Mouse (Mus musculus): ENCODE data around the gene Rabl6. TPM values are rescaled to one million over a fixed set of nuclear protein-coding genes. Genes with fewer than 3 reads are reported as not detected.

Gene Rabl6
- total RNA-seq, 2 experiments from 2014 or later, result 51.4 to 61.5 TPM

DNA sequence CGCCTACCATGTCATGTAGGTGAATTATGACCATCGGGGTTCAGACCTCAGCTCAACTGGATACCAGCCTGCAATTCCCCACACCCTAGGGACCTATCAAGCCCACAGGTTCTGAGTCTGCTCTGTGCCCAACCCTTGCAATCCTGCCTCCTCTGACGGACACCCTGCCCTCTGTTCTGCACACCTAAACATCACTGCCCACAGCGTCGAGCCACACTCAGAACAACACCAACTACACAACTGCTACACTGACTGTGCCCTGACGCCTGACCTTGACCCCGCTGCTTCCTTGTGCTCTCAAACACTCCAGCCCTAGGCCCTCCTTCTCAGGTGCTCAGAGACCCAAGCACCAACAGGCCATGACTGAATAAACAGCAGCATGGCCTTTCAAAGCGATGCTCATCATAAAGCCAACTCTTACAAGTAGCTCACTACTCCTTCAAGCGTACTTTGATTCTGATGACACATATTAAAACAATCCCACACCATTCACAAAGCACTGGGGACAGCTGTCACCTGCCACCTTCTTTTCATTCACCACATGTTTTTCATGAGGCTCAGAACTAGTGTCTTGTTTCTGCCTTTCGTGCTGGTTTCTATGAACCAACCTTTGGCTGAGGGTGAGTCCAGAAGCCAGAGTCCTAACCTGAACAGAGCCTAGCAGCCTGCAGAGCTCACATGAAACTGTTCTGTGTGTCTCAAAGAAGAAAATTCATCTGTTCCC is 66.5 kb downstream of the Rabl6 start:
- no peak for DNase-seq

DNA sequence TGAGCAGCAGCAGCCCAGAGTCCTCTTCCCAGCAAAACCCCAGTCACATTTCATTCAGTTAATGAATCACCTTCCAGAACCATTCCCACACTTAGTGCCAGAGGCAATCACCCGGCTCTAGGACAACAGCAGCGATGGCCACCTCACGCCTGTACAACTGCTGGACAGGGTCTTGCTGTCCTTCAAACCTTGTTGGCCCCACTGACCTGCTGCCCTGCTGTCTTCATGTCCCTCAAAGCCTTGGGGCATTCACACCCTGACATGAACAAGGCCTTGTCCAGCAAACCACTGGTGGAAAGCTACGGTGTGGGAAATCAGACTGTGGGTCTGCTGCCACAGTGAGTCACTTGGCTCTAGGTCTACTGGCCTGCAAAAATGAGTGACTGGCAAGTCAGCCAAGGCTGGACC is 67.8 kb downstream of the Rabl6 start:
- DNase-seq, result no peak

DNA sequence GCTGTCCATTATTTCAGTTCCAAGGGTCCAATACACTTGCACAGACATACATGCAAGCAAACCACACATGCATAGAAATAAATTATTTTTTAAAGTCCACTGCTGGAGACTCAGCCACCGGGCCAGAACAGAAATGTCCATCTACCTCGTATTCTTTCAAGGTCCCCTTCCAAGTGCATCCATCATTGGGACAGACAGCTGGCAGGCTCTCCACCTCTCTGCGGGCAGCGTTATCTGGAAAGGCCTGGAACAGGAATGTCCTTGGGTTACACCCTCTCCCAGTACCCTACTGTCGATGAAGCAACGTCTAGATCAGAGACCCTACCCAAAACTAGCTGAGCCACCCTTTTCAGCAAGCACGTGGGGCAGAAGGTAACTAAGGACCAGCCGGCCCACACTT is 71.8 kb downstream of the Rabl6 start:
- no peak for DNase-seq

DNA sequence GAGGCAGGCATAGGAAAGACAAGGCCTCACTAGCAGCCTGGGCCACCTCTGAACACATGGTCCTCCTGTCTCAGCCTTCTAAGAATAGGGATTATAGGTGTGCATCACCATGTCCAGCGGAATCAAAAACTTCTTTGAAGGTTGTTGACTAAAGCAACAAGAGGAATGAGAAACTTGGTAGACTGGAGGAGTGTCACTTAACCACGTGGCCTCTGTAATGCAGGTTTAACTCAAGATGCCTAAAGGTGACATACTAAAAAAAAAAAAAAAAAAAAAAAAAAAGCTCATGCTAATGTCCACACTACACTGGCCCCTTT is 73.5 kb downstream of the Rabl6 start:
- no peak for DNase-seq

DNA sequence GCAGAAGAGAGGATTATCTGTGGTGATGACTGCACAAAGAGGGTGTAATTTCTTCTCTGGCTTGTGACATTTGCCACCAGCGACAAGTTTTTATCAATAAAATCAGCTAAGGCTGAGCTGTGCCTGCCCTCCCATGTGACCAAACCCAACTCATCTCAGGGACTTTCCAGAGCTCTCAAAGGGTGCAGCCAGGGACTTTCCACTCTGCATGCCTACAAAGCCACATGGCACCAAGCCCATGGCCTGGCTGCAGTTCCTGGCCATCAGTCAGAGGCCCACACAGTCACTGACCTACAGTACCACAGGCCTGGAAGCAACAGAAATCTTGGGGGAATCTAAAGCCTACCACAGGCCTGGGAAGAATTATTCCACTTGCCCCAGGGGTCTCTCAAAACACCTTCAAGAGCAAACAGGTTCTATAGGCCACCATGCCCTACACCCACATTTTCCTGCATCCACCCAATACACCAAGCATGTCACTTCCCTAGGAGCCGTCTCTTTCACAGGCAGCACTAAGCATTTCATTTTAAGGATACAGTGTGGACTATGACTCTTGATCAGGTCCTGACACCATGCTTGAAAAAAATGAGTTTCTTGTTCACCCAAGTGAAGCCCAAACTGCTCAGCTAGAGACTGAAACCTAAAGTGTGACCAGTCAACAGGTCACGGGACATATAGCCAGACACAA is 74.0 kb downstream of the Rabl6 start:
- DNase-seq, result peak; percentile 85

DNA sequence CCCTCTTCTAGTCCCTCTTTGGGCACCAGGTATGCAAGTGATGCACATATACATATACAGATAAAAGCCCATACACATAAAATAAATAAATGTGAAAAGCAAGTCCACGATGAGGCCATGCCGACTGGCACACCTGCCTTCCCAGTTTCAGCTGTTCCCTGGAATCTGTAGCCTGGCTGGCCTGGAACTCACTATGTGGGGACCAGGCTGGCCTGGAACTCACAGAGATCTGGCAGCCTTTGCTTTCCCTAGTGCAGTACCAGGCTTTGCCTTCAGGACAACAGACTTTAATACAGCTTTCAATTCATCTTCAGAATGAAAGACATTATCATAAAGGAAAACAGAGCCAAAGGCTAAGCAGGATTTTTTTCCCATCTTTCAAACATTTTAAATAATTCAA is 74.6 kb downstream of the Rabl6 start:
- DNase-seq, result no peak

Other genes starting within 250 kb of the Rabl6 start
- gene Uap1l1, start 242.8 kb downstream of the Rabl6 start, total RNA-seq (2021), result 1 to 10 TPM; 7.3 to 9.5 TPM
- 10 to 100 TPM in 1 of 2 experiments, 1 to 10 TPM in 1; 8.7 to 10.8 TPM for gene Sapcd2, start 236.2 kb downstream of the Rabl6 start, total RNA-seq (2021)
- 1 to 10 TPM; 5.7 to 8.5 TPM for gene Entpd2, start 212.6 kb downstream of the Rabl6 start, total RNA-seq (2021)
- gene Npdc1, start 209.2 kb downstream of the Rabl6 start, total RNA-seq (2021), result 10 to 100 TPM; 33.1 to 35.2 TPM
- under 1 TPM in 1 of 2 experiments, not detected in 1; 0.11 TPM for gene Fut7, start 185.3 kb downstream of the Rabl6 start, total RNA-seq (2021)
- gene Abca2, start 179.8 kb downstream of the Rabl6 start, total RNA-seq (2021), result 10 to 100 TPM; 19.4 to 20.7 TPM
- gene Clic3, start 151.7 kb downstream of the Rabl6 start, total RNA-seq (2021), result 1 to 10 TPM; 2.8 to 4.1 TPM
- gene Paxx, start 147.4 kb downstream of the Rabl6 start, total RNA-seq (2021), result 10 to 100 TPM; 30.5 to 32.8 TPM
- 100 to 1,000 TPM; 117 to 137 TPM for gene Ptgds, start 138.5 kb downstream of the Rabl6 start, total RNA-seq (2021)
- not detected for gene Lcn12, start 114.6 kb downstream of the Rabl6 start, total RNA-seq (2021)
- 10 to 100 TPM; 93.6 to 98.6 TPM for gene Fbxw5, start 107.8 kb downstream of the Rabl6 start, total RNA-seq (2021)
- under 1 TPM in 1 of 2 experiments, not detected in 1; 0.45 TPM for gene C8g, start 106.8 kb downstream of the Rabl6 start, total RNA-seq (2021)
- 10 to 100 TPM; 13.2 to 15.8 TPM for gene Traf2, start 61.6 kb downstream of the Rabl6 start, total RNA-seq (2021)
- 100 to 1,000 TPM; 151 to 152 TPM for gene Edf1, start 50.7 kb downstream of the Rabl6 start, total RNA-seq (2021)
- 1 to 10 TPM; 1.4 to 2.3 TPM for gene Mamdc4, start 33.7 kb downstream of the Rabl6 start, total RNA-seq (2021)
- gene Phpt1, start 33.3 kb downstream of the Rabl6 start, total RNA-seq (2021), result 100 to 1,000 TPM; 100 to 101 TPM
- gene Ajm1, start 26.8 kb downstream of the Rabl6 start, total RNA-seq (2021), result under 1 TPM; 0.14 to 0.41 TPM
- not detected for gene Ccdc183, start 9.2 kb upstream of the Rabl6 start, total RNA-seq (2021)
- gene Tmem141, start 13.5 kb upstream of the Rabl6 start, total RNA-seq (2021), result 10 to 100 TPM; 22.2 to 24.0 TPM
- 1 to 10 TPM; 1.3 to 1.4 TPM for gene Fcna, start 19.5 kb upstream of the Rabl6 start, total RNA-seq (2021)
- under 1 TPM; 0.72 to 0.74 TPM for gene Lcn8, start 44.6 kb upstream of the Rabl6 start, total RNA-seq (2021)
- gene Lcn5, start 49.4 kb upstream of the Rabl6 start, total RNA-seq (2021), result not detected
- not detected for gene Lcn6, start 68.3 kb upstream of the Rabl6 start, total RNA-seq (2021)
- gene Lcn10, start 74.2 kb upstream of the Rabl6 start, total RNA-seq (2021), result not detected
- gene Obp2a, start 91.5 kb upstream of the Rabl6 start, total RNA-seq (2021), result not detected
- gene Bmyc, start 98.2 kb upstream of the Rabl6 start, total RNA-seq (2021), result 10 to 100 TPM; 13.7 to 17.1 TPM
- gene Obp2b, start 128.5 kb upstream of the Rabl6 start, total RNA-seq (2021), result not detected
- gene Lcn3, start 157.0 kb upstream of the Rabl6 start, total RNA-seq (2021), result not detected
- gene Lcn11, start 168.5 kb upstream of the Rabl6 start, total RNA-seq (2021), result not detected
- gene Gm13539, start 173.7 kb upstream of the Rabl6 start, total RNA-seq (2021), result not detected
- not detected for gene Glt6d1, start 207.3 kb upstream of the Rabl6 start, total RNA-seq (2021)
- gene Lcn9, start 214.6 kb upstream of the Rabl6 start, total RNA-seq (2021), result not detected
- not detected for gene Sohlh1, start 238.7 kb upstream of the Rabl6 start, total RNA-seq (2021)

Measured in heart, postnatal 4 days (tissue).